Comparison of ENCODE assay signal across 8 mouse cellular contexts in genomic region chr5:136568776-136569175, GRCm38 (mm10). TPM values are rescaled to one million over a fixed set of nuclear protein-coding genes. Genes with fewer than 3 reads are reported as not detected.
DNase-seq lines count a peak whose midpoint lies in the region; ATAC-seq and TF ChIP-seq lines count a peak whose summit lies in the region.

No protein-coding gene starts in this region.

- peaks cover 4 to 16% of the 10 kb centered on the region in 2 experiments; a peak in 3 of 4 replicates for H3K4me1 ChIP-seq in CH12.LX (ENCODE audit: control insufficient read depth in 1 of 2, insufficient read depth in 2 of 2)

- peaks cover 4% of the 10 kb centered on the region for H3K9me3 ChIP-seq in CH12.LX (replicated peaks; ENCODE audit: low read length)

- in situ Hi-C loops in CH12.LX (cut with MboI; ENCODE audit: low pct_ligation_motif_present, low pct_unique_long_range_greater_than_20kb, low sequenced_read_pairs), result no loop called here

- H3K79me2 ChIP-seq in CH12.LX (replicated peaks; ENCODE audit: control insufficient read depth, extremely low read depth, insufficient read depth, poor library complexity, severe bottlenecking), result 0 out of 2 replicates have a peak, but pooled peaks cover 4% of the 10 kb centered on the region

- ATAC-seq in hematopoietic stem cell, adult 5-6 weeks (replicated peaks in 1 of 2; ENCODE audit: insufficient read depth in 1 of 2, low FRiP score in 2 of 2, low TSS enrichment in 1 of 2, low read depth in 1 of 2, poor library complexity in 2 of 2, severe bottlenecking in 2 of 2), result peak; percentile 57 to 61

- peak in 1 of 2 experiments; percentile 65; a peak in 2 of 4 replicates for TF ChIP-seq CTCF in CH12.LX (conservative IDR thresholded peaks at IDR 0.05 in 1 of 2, IDR thresholded peaks at IDR 0.05 in 1 of 2; ENCODE audit: low read depth in 2 of 2, low read length in 2 of 2)

- peak overlapping the region in 2 of 3 experiments; percentile 54 to 92 for H3K4me3 ChIP-seq in CH12.LX (replicated peaks in 1 of 3; ENCODE audit: low read depth in 2 of 3, low read length in 2 of 3, poor library complexity in 1 of 3)

- no peak for TF ChIP-seq POLR2A in CH12.LX (IDR thresholded peaks at IDR 0.05; ENCODE audit: low read depth, low read length)

- dilution Hi-C loops in CH12.LX (cut with MboI; ENCODE audit: extremely low pct_ligation_motif_present, extremely low pct_unique_long_range_greater_than_20kb, low sequenced_read_pairs), result no loop called here

- no peak overlapping the region for H3K9ac ChIP-seq in CH12.LX (ENCODE audit: insufficient read depth, low read depth)

- TF ChIP-seq EP300 in CH12.LX (IDR thresholded peaks at IDR 0.05; ENCODE audit: low read length), result no peak

- no peak overlapping the region for H3K27ac ChIP-seq in CH12.LX (ENCODE audit: insufficient read depth, low read depth)

- peaks cover 0 to 6% of the 10 kb centered on the region in 2 experiments for H3K36me3 ChIP-seq in CH12.LX (replicated peaks in 1 of 2; ENCODE audit: control insufficient read depth in 1 of 2, insufficient read depth in 1 of 2, low read length in 1 of 2)

- peaks cover 36% of the 10 kb centered on the region for H3K27me3 ChIP-seq in CH12.LX (replicated peaks)

- H3K4me2 ChIP-seq in CH12.LX (ENCODE audit: insufficient read depth, low read depth, poor library complexity, severe bottlenecking), result peak overlapping the region; percentile 92

- peak; percentile 24 for TF ChIP-seq RAD21 in CH12.LX (IDR thresholded peaks at IDR 0.05; ENCODE audit: low read depth, low read length)

- DNase-seq in CH12.LX (ENCODE audit: extremely low read depth), result no peak
- DNase-seq in cerebellum, adult 11-12 months, result peak; percentile 82
- peak; percentile 51 for DNase-seq in forelimb bud, embryonic 11.5 days (ENCODE audit: low read depth, low spot score)
- peak; percentile 50 to 52 for DNase-seq in layer of hippocampus, postnatal 14 days (ENCODE audit: low spot score in 2 of 2)
- peak; percentile 86 for DNase-seq in lung, postnatal 10 days
- peak; percentile 57 for DNase-seq in ovary, postnatal 14 days (ENCODE audit: low spot score)
- peak; percentile 88 for DNase-seq in thymus, postnatal 14 days

TF ChIP-seq in CH12.LX, 34 proteins besides CTCF, POLR2A, EP300 and RAD21:
- TF ChIP-seq JUN (IDR thresholded peaks at IDR 0.05; ENCODE audit: insufficient read depth, low read depth, low read length) (no peak), ELF1 (IDR thresholded peaks at IDR 0.05; ENCODE audit: low read depth, low read length) (0 out of 2 replicates have a peak, but pooled peaks have one; percentile 26), UBTF (IDR thresholded peaks at IDR 0.05; ENCODE audit: low read depth, low read length) (no peak), USF2 (conservative IDR thresholded peaks at IDR 0.05; ENCODE audit: low read depth, low read length) (no peak), HCFC1 (IDR thresholded peaks at IDR 0.05; ENCODE audit: low read depth, low read length) (no peak), MAZ (IDR thresholded peaks at IDR 0.05; ENCODE audit: low read depth, low read length) (peak; percentile 70; the same call in 1 of the 2 replicates), BHLHE40 (IDR thresholded peaks at IDR 0.05; ENCODE audit: low read depth, low read length) (peak; percentile 65), NRF1 (IDR thresholded peaks at IDR 0.05; ENCODE audit: low read depth, low read length) (0 out of 2 replicates have a peak, but pooled peaks have one; percentile 14), TCF12 (IDR thresholded peaks at IDR 0.05; ENCODE audit: low read depth, low read length) (0 out of 2 replicates have a peak, but pooled peaks have one; percentile 20), SMC3 (IDR thresholded peaks at IDR 0.05; ENCODE audit: low read depth, low read length) (peak; percentile 48)
TF ChIP-seq in CH12.LX: peak in this region for 6.

RNA-seq across cellular contexts. Expression of gene Cux1, which starts 1.5 kb away (rescaled TPM):
- total RNA-seq in CH12.LX (2012; rRNA removed) (20.5 and 21.9 TPM in 2 replicates), CH12.LX (2014; rRNA removed) (12.4 and 13.7 TPM in 2 replicates)
- 17.9 and 19.6 TPM in 2 replicates for polyA plus RNA-seq in CH12.LX (2012; ENCODE audit: insufficient read length, low read depth)
- 171 and 172 TPM in 2 replicates for total RNA-seq in hematopoietic stem cell, adult 5-6 weeks (2017)
- total RNA-seq in layer of hippocampus, postnatal 14 days (2021), result 10 to 100 TPM; 49.8 to 52.4 TPM
